Mouse (Mus musculus) gastrocnemius, postnatal 25 days (tissue): ENCODE data around the gene Tceanc2. TPM values are rescaled to one million over a fixed set of nuclear protein-coding genes. Genes with fewer than 3 reads are reported as not detected.

ENCODE experiments used
- total RNA-seq, 2 experiments: library from RNA; stranded (reverse); gene quantifications; 1 replicate in 1 of 2; 2 replicates in 1 of 2; pipeline ENCODE4 v1.2.3; 2021

Tceanc2 gene
- total RNA-seq, 2 experiments from 2014 or later, result 11.7 to 13.2 TPM

Other genes starting within 250 kb of the Tceanc2 start
- gene Mrpl37, start 112.2 kb downstream of the Tceanc2 start, total RNA-seq, result 10 to 100 TPM; 82.0 to 95.5 TPM
- 10 to 100 TPM; 16.8 to 18.0 TPM for gene Cyb5rl, start 112.1 kb downstream of the Tceanc2 start, total RNA-seq
- gene Cdcp2, start 82.2 kb downstream of the Tceanc2 start, total RNA-seq, result not detected
- 10 to 100 TPM; 63.4 to 80.2 TPM for gene Tmem59, start 717 bp downstream of the Tceanc2 start, total RNA-seq
- gene Ldlrad1, start 30.1 kb upstream of the Tceanc2 start, total RNA-seq, result not detected
- gene Lrrc42, start 74.4 kb upstream of the Tceanc2 start, total RNA-seq, result 1 to 10 TPM; 6.7 to 8.8 TPM
- gene Hspb11, start 74.5 kb upstream of the Tceanc2 start, total RNA-seq, result 1 to 10 TPM; 7.0 to 9.8 TPM
- not detected for gene Dio1, start 128.1 kb upstream of the Tceanc2 start, total RNA-seq
- 10 to 100 TPM in 1 of 2 experiments, 1 to 10 TPM in 1; 8.7 to 11.4 TPM for gene Yipf1, start 135.2 kb upstream of the Tceanc2 start, total RNA-seq
- 1 to 10 TPM; 7.0 to 8.3 TPM for gene Ndc1, start 188.7 kb upstream of the Tceanc2 start, total RNA-seq